Mouse (Mus musculus) c-Kit-positive CD71-positive TER-119-negative erythroid progenitor cells, embryonic 14.5 days (primary cell): Measurements from ENCODE around the gene Dnaaf3.
A peak's percentile ranks its signal among the peaks of the same experiment; 100 is the strongest.

Experiments
- DNase-seq: peaks from one replicate; pipeline ENCODE4 v3.0.0-alpha.2; 2013; ENCODE audit warnings: low read depth

Dnaaf3 gene

GRCm38 (mm10) chr7:4521231-4522003, 10.8 kb downstream of the Dnaaf3 start:
- DNase-seq = no peak

DNA sequence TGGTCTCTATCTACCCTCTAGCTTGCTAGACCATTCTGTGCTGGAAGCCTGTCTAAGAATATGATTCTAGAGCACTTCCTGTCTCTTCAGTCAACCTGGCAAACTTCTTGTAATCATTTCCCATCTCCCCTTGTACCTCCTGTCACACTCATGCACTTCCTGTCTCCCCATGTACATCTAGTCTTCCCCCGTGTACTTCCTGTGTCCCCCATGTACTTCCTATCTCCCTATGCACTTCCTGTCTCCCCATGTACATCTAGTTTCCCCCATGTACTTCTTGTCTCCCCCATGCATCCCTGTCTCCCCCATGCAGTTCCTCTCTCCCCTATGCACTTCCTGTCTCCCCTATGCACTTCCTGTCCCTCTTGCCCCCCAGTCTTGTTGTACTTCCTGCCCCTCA, 13.8 kb downstream of the Dnaaf3 start:
- DNase-seq = no peak

- no peak for DNase-seq
Observed at GRCm38 (mm10) chr7:4516332-4517050, 15.8 kb downstream of the Dnaaf3 start, which contains the start of gene Tnnt1. Tnnt1 (minus strand) TSS chr7:4516382.

GRCm38 (mm10) chr7:4515853-4516252, 16.4 kb downstream of the Dnaaf3 start:
- DNase-seq = no peak

DNA sequence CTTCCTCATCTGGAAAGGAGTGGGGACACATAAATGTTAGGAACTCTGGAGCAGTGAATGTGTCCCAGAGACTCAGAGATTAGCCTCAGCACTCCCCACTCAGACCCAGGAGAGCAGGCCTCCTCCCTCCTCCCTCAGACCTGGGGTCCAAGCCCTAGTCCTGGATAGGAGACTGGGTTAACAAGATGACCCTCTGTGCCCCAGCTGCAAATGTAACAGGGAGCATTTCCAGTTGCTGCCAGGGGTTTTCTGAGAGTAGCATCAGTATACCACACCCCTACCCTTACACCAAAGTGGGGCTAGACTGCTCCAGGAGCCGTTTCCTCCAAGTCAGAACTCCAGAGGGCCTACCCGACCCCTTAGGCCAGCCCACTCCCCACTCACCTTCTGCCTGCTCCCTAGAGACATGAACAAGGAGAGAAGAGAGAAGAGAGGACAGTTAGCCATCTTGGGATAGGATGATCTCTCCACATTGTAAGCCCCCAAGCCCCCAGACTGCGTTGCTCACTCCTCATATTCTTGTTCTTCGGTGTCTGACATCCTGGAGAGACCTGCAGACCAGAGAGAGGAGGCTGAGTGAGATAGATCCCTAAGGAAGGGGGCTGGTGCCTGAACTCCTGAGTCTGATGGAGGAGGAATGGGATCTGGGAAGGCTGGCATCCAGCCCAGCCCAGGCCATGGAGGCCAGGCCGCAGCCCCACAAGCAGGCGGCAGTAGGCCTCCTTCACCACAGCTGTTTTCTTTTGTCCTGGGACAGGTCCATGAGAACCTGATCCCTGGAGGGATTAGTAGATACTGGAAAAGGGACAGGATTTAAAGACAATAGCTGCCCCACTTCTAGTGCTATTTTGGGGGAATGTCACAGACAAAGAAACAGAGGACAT, 18.2 kb downstream of the Dnaaf3 start:
- no peak for DNase-seq

DNA sequence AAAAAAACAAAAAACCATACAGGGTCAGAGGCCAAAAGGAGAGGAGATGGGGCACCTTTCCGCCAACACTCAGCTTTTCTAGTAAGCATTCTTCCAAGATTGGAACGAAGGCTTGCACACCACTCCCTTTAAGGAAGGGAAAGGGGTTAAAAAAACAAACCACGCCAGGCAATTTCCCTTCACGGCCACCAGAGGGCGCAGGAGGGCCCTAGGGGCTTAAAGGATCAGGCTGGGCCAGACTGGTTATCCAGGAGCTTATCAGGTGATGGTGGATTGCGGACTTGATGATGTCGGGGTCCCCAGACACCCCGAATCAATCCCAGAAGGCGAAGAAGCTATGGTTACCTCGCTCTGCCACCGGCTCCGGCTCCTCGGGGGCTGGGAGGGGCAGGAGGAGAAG, 19.0 kb downstream of the Dnaaf3 start:
- peak; percentile 56 for DNase-seq

GRCm38 (mm10) chr7:4511489-4512224, 20.6 kb downstream of the Dnaaf3 start:
- no peak for DNase-seq

GRCm38 (mm10) chr7:4509863-4510608, 22.2 kb downstream of the Dnaaf3 start:
- peak; percentile 68 for DNase-seq

GRCm38 (mm10) chr7:4508739-4509116, 23.5 kb downstream of the Dnaaf3 start:
- no peak for DNase-seq

DNA sequence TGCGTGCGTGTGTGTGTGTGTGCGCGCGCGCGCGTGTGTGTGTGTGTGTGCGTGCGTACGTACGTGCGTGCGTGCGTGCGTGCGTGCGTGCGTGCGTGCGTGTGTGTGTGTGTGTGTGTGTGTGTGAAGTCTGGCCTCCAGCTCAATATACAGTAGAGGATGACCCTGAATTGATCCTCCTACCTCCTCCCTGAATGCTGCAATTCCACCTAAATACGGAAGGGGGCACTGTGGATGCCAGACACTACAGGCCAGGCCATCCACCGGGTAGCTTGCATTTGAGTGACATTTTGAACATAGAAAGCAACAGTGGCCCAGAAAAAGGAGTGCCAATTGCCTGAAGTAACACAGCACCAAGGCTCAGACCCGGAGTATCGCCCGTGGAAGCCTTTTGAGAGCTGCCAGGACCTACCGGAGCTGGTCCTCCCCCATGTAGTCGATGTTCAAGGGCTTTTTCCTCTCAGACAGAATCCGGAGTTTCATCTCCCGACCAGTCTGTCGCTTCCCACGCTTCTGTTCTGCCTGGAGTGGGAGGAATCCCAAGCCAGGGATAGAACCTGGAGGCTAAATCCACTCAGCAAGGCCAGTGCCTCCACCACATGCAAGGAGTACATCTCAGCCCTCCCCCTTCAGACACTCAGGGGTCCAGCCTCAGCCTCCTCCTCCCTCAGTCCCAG, 24.1 kb downstream of the Dnaaf3 start:
- no peak for DNase-seq

GRCm38 (mm10) chr7:4507220-4507619, 25.0 kb downstream of the Dnaaf3 start:
- no peak for DNase-seq

- no peak for DNase-seq
Observed at GRCm38 (mm10) chr7:4504646-4505435, 27.4 kb downstream of the Dnaaf3 start.

GRCm38 (mm10) chr7:4503858-4504257, 28.4 kb downstream of the Dnaaf3 start:
- no peak for DNase-seq

DNA sequence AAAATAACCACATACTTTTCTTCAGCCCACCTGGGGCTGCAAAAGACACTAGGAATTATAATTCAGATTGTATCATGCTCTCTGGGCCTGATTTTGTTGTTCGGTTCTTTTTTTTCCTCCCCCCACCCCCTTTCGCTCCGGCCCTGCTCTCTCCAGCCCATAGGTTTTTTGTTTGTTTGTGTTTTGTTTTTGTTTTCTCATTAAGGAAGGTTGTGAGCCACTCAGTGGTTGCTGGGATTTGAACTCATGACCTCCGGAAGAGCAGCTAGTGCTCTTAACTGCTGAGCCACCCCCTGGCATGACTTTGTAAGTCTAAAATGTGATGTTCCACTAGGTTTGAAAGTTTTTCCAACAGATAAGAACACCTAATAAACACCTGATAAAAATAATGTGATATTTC, 29.2 kb downstream of the Dnaaf3 start:
- DNase-seq = no peak

- peak; percentile 72 for DNase-seq
Observed at GRCm38 (mm10) chr7:4502421-4503090, 29.7 kb downstream of the Dnaaf3 start.

- peak; percentile 81 for DNase-seq
Observed at GRCm38 (mm10) chr7:4501558-4502397, 30.5 kb downstream of the Dnaaf3 start, which contains the start of gene Ppp1r12c. Ppp1r12c (minus strand) TSS chr7:4501680.

GRCm38 (mm10) chr7:4500892-4501471, 31.3 kb downstream of the Dnaaf3 start:
- no peak for DNase-seq

DNA sequence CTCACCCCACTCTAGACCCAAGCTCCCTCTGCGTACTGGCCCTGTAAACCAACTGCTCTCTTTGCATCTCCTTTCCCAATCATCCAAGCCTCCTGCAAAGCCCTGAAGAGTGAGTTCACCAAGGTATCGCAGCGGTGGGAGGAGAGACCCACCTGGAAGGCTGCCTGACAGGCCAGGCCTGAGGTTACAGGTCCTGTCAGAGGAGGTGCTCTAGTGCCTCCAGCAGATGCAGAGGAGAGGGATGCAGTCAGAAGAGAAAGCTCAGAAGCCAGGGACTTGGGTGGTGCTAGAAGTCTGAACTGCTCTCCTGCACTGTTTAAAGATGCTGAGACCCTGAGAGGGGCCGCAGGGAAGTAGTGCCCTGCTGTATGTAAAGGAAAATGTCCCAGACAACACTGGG, 33.2 kb downstream of the Dnaaf3 start:
- no peak for DNase-seq
